Mouse (Mus musculus): ENCODE results near the gene Shb. TPM values are rescaled to one million over a fixed set of nuclear protein-coding genes. Genes with fewer than 3 reads are reported as not detected.

Gene Shb
- polyA plus RNA-seq, 1 experiment from 2014 or later: 2.6 TPM

- Histone ChIP-seq H3K9ac (ENCODE audit: low read depth, low read length) (no peak overlapping the region), H3K9me3 (ENCODE audit: control insufficient read depth, low read length) (no peaks in the 10 kb centered on the region), H3K36me3 (ENCODE audit: control insufficient read depth, insufficient read depth, low read length) (no peaks in the 10 kb centered on the region), H3K27me3 (replicated peaks; ENCODE audit: control insufficient read depth, insufficient read depth, low read length) (no peaks in the 10 kb centered on the region), H3K4me3 (ENCODE audit: low read length) (no peak overlapping the region), H3K4me1 (ENCODE audit: control insufficient read depth, insufficient read depth, low read depth, low read length) (peaks cover 20% of the 10 kb centered on the region), H3K27ac (ENCODE audit: low read depth, low read length) (no peak overlapping the region), H3K4me2 (ENCODE audit: low read length) (no peak overlapping the region)
- 92% methylated on average over 9 of the region's 9 CpGs for WGBS
- ATAC-seq: no peak
Measured at GRCm38 (mm10) chr4:45502002-45502401, 30.3 kb downstream of the Shb start.

- 70% methylated on average over 8 of the region's 8 CpGs for WGBS
- H3K9ac ChIP-seq (ENCODE audit: low read depth, low read length): no peak overlapping the region
- no peak for ATAC-seq
- no peak overlapping the region for H3K4me2 ChIP-seq (ENCODE audit: low read length)
- H3K9me3 ChIP-seq (ENCODE audit: control insufficient read depth, low read length): no peaks in the 10 kb centered on the region
- H3K27me3 ChIP-seq (replicated peaks; ENCODE audit: control insufficient read depth, insufficient read depth, low read length): no peaks in the 10 kb centered on the region
- H3K36me3 ChIP-seq (ENCODE audit: control insufficient read depth, insufficient read depth, low read length): no peaks in the 10 kb centered on the region
- peaks cover 18% of the 10 kb centered on the region for H3K4me1 ChIP-seq (ENCODE audit: control insufficient read depth, insufficient read depth, low read depth, low read length)
- H3K27ac ChIP-seq (ENCODE audit: low read depth, low read length): no peak overlapping the region
- no peak overlapping the region for H3K4me3 ChIP-seq (ENCODE audit: low read length)
Measured at GRCm38 (mm10) chr4:45500381-45500780, 31.9 kb downstream of the Shb start.

- Histone ChIP-seq H3K27me3 (replicated peaks; ENCODE audit: control insufficient read depth, insufficient read depth, low read length) (no peaks in the 10 kb centered on the region), H3K4me2 (ENCODE audit: low read length) (no peak overlapping the region), H3K4me3 (ENCODE audit: low read length) (no peak overlapping the region), H3K9me3 (ENCODE audit: control insufficient read depth, low read length) (no peaks in the 10 kb centered on the region), H3K9ac (ENCODE audit: low read depth, low read length) (no peak overlapping the region), H3K36me3 (ENCODE audit: control insufficient read depth, insufficient read depth, low read length) (no peaks in the 10 kb centered on the region), H3K4me1 (ENCODE audit: control insufficient read depth, insufficient read depth, low read depth, low read length) (peaks cover 18% of the 10 kb centered on the region), H3K27ac (ENCODE audit: low read depth, low read length) (no peak overlapping the region)
- ATAC-seq: no peak
- WGBS: 31% methylated on average over 10 of the region's 10 CpGs
Measured at GRCm38 (mm10) chr4:45499556-45499955, 32.7 kb downstream of the Shb start.

GRCm38 (mm10) chr4:45499081-45499480 is 33.2 kb downstream of the Shb start:
- no peak for ATAC-seq
- no peak overlapping the region for H3K4me3 ChIP-seq (ENCODE audit: low read length)
- no peak overlapping the region for H3K4me2 ChIP-seq (ENCODE audit: low read length)
- no peak overlapping the region for H3K27ac ChIP-seq (ENCODE audit: low read depth, low read length)
- H3K9me3 ChIP-seq (ENCODE audit: control insufficient read depth, low read length): no peaks in the 10 kb centered on the region
- peaks cover 21% of the 10 kb centered on the region for H3K4me1 ChIP-seq (ENCODE audit: control insufficient read depth, insufficient read depth, low read depth, low read length)
- no peaks in the 10 kb centered on the region for H3K36me3 ChIP-seq (ENCODE audit: control insufficient read depth, insufficient read depth, low read length)
- H3K9ac ChIP-seq (ENCODE audit: low read depth, low read length): no peak overlapping the region
- no peaks in the 10 kb centered on the region for H3K27me3 ChIP-seq (replicated peaks; ENCODE audit: control insufficient read depth, insufficient read depth, low read length)
- 23% methylated on average over 6 of the region's 6 CpGs for WGBS

GRCm38 (mm10) chr4:45498345-45498744 is 33.9 kb downstream of the Shb start:
- Histone ChIP-seq H3K36me3 (ENCODE audit: control insufficient read depth, insufficient read depth, low read length) (no peaks in the 10 kb centered on the region), H3K4me1 (ENCODE audit: control insufficient read depth, insufficient read depth, low read depth, low read length) (peaks cover 29% of the 10 kb centered on the region), H3K27ac (ENCODE audit: low read depth, low read length) (no peak overlapping the region; the same call in 1 of the 2 replicates), H3K9me3 (ENCODE audit: control insufficient read depth, low read length) (no peaks in the 10 kb centered on the region), H3K9ac (ENCODE audit: low read depth, low read length) (no peak overlapping the region), H3K4me2 (ENCODE audit: low read length) (no peak overlapping the region), H3K4me3 (ENCODE audit: low read length) (no peak overlapping the region), H3K27me3 (replicated peaks; ENCODE audit: control insufficient read depth, insufficient read depth, low read length) (no peaks in the 10 kb centered on the region)
- ATAC-seq: no peak
- WGBS: 47% methylated on average over 5 of the region's 5 CpGs

- Histone ChIP-seq H3K27me3 (replicated peaks; ENCODE audit: control insufficient read depth, insufficient read depth, low read length) (no peaks in the 10 kb centered on the region), H3K9me3 (ENCODE audit: control insufficient read depth, low read length) (no peaks in the 10 kb centered on the region), H3K27ac (ENCODE audit: low read depth, low read length) (no peak overlapping the region), H3K4me1 (ENCODE audit: control insufficient read depth, insufficient read depth, low read depth, low read length) (peaks cover 39% of the 10 kb centered on the region), H3K36me3 (ENCODE audit: control insufficient read depth, insufficient read depth, low read length) (no peaks in the 10 kb centered on the region), H3K9ac (ENCODE audit: low read depth, low read length) (no peak overlapping the region), H3K4me2 (ENCODE audit: low read length) (no peak overlapping the region), H3K4me3 (ENCODE audit: low read length) (no peak overlapping the region)
- 41% methylated on average over 6 of the region's 6 CpGs for WGBS
- ATAC-seq: 0 out of 2 replicates have a peak, but pooled peaks have one; percentile 32
Measured at GRCm38 (mm10) chr4:45497282-45497681, 35.0 kb downstream of the Shb start.

- Histone ChIP-seq H3K9ac (ENCODE audit: low read depth, low read length) (no peak overlapping the region), H3K4me1 (ENCODE audit: control insufficient read depth, insufficient read depth, low read depth, low read length) (peaks cover 47% of the 10 kb centered on the region), H3K36me3 (ENCODE audit: control insufficient read depth, insufficient read depth, low read length) (no peaks in the 10 kb centered on the region), H3K27ac (ENCODE audit: low read depth, low read length) (no peak overlapping the region), H3K4me2 (ENCODE audit: low read length) (no peak overlapping the region), H3K27me3 (replicated peaks; ENCODE audit: control insufficient read depth, insufficient read depth, low read length) (no peaks in the 10 kb centered on the region), H3K9me3 (ENCODE audit: control insufficient read depth, low read length) (no peaks in the 10 kb centered on the region), H3K4me3 (ENCODE audit: low read length) (no peak overlapping the region)
- ATAC-seq: no peak
- 60% methylated on average over 8 of the region's 8 CpGs for WGBS
Measured at GRCm38 (mm10) chr4:45495531-45496201, 36.6 kb downstream of the Shb start.

- Histone ChIP-seq H3K27me3 (replicated peaks; ENCODE audit: control insufficient read depth, insufficient read depth, low read length) (no peaks in the 10 kb centered on the region), H3K9ac (ENCODE audit: low read depth, low read length) (no peak overlapping the region), H3K9me3 (ENCODE audit: control insufficient read depth, low read length) (no peaks in the 10 kb centered on the region), H3K4me1 (ENCODE audit: control insufficient read depth, insufficient read depth, low read depth, low read length) (peaks cover 60% of the 10 kb centered on the region), H3K4me2 (ENCODE audit: low read length) (no peak overlapping the region), H3K4me3 (ENCODE audit: low read length) (no peak overlapping the region), H3K27ac (ENCODE audit: low read depth, low read length) (no peak overlapping the region), H3K36me3 (ENCODE audit: control insufficient read depth, insufficient read depth, low read length) (no peaks in the 10 kb centered on the region)
- ATAC-seq: no peak
- WGBS: 19% methylated on average over 6 of the region's 6 CpGs
Measured at GRCm38 (mm10) chr4:45493786-45494400, 38.4 kb downstream of the Shb start.

- no peak for ATAC-seq
- 21% methylated on average over 7 of the region's 7 CpGs for WGBS
- Histone ChIP-seq H3K4me3 (ENCODE audit: low read length) (no peak overlapping the region), H3K27ac (ENCODE audit: low read depth, low read length) (no peak overlapping the region), H3K36me3 (ENCODE audit: control insufficient read depth, insufficient read depth, low read length) (no peaks in the 10 kb centered on the region), H3K9ac (ENCODE audit: low read depth, low read length) (0 out of 2 replicates have a peak overlapping the region, but pooled peaks have one; percentile 6), H3K27me3 (replicated peaks; ENCODE audit: control insufficient read depth, insufficient read depth, low read length) (no peaks in the 10 kb centered on the region), H3K9me3 (ENCODE audit: control insufficient read depth, low read length) (no peaks in the 10 kb centered on the region), H3K4me2 (ENCODE audit: low read length) (no peak overlapping the region), H3K4me1 (ENCODE audit: control insufficient read depth, insufficient read depth, low read depth, low read length) (peaks cover 56% of the 10 kb centered on the region)
Measured at GRCm38 (mm10) chr4:45493118-45493517, 39.2 kb downstream of the Shb start.
